Mouse (Mus musculus): Measurements from ENCODE around the gene Ddx27. TPM values are rescaled to one million over a fixed set of nuclear protein-coding genes. Genes with fewer than 3 reads are reported as not detected.
A peak's percentile ranks its signal among the peaks of the same experiment; 100 is the strongest.
"Not testable (repeated sequence)": the region's sequence is repeated elsewhere in the genome, so short reads cannot be mapped to it uniquely, and the experiment has no call there.

Gene Ddx27
- polyA plus RNA-seq, 1 experiment from 2014 or later: 37.3 TPM

DNA sequence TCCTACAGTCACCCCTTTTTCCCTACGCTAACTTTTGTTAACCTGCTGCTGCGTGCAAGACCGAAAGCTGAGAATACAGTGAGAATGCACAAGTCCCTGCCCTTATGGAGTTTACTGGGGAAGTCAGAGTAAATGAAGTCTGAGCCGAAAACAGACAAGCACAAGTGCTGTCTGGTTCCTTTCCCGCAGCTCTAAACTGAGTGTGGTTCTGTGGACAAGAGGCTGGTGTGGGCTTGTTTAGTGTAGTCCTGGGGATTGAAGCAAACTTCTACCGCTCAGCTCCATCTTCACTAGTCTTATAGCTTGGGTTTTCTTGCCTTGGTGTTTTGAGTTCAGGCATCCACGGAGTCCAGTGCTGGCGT, 18.5 kb upstream of the Ddx27 start:
- H3K9me3 ChIP-seq: no peaks in the 10 kb centered on the region
- peak overlapping the region; percentile 65 for H3K9ac ChIP-seq
- peak overlapping the region; percentile 95 for H3K4me3 ChIP-seq
- H3K27me3 ChIP-seq: no peaks in the 10 kb centered on the region
- ATAC-seq (ENCODE audit: low FRiP score): peak; percentile 29; the same call in 1 of the 2 replicates
- H3K27ac ChIP-seq: peak overlapping the region; percentile 97
- H3K4me1 ChIP-seq (replicated peaks): peaks cover 42% of the 10 kb centered on the region
- 42% methylated on average over 8 of the region's 8 CpGs for WGBS
- H3K36me3 ChIP-seq: no peaks in the 10 kb centered on the region
- H3K4me2 ChIP-seq: peak overlapping the region; percentile 92

DNA sequence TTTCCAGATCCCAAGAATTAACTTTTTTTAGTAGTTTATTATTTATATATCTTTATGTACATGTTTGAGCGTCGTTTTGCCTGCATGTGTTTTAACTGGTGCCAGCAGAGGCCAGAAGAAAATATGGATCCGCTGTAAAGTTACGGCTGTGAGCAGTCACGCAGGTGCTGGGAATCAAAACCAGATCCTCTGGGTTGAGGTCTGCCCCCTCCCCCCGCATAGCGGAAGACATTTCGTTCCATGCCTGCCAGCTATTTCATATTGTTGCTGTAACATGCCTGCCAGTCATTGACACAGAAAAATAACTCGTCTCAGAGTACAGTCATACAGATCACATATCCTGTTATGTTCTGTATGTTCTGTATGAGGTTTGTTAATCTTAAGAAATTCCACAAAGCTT, 13.5 kb upstream of the Ddx27 start:
- H3K4me3 ChIP-seq: no peak overlapping the region
- no peak overlapping the region for H3K9ac ChIP-seq
- 0 out of 2 replicates have a peak, but pooled peaks cover 1% of the 10 kb centered on the region for H3K27me3 ChIP-seq
- no peak for ATAC-seq (ENCODE audit: low FRiP score)
- 80% methylated on average over 9 of the region's 9 CpGs for WGBS
- H3K27ac ChIP-seq: no peak overlapping the region
- H3K4me2 ChIP-seq: no peak overlapping the region
- no peaks in the 10 kb centered on the region for H3K9me3 ChIP-seq
- peaks cover 4% of the 10 kb centered on the region for H3K4me1 ChIP-seq (replicated peaks)
- no peaks in the 10 kb centered on the region for H3K36me3 ChIP-seq

DNA sequence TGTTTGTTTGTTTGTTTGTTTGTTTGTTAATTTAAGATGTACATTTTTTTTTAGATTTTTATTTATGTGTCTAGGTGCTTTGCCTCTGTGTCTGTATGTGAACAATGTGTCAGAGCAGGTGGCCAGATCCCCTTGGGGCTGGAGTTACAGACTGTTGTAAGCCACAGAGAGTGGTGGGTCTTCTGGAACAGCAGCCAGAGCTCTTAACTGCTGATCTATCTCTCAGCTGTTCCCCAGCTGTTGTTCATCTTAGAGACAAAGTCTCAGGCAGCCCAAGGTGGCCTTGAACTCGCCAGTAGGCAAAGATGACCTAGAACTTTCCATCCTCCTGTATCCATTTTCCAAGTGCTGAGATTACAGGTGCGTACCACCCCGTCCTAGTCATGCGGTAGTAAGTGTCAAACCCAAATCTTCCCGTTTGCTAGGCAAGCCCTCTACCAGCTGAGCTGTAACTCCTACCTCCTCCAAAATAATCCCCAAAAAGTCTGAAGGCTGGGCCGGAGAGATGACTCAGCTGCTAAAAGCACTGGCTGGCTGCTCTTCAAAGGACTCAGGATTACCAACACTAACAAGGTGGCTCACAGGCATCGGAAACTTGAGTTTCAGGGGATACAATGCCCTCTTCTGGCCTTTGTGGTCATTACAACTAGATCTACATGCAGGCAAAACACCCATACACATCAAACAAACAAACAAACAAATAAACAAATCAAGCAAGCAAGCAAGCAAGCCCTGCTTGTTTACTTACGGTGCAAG, 10.7 kb upstream of the Ddx27 start:
- peaks cover 7% of the 10 kb centered on the region; the same call in 1 of the 2 replicates for H3K27me3 ChIP-seq
- 51% methylated on average over 8 of the region's 8 CpGs for WGBS

DNA sequence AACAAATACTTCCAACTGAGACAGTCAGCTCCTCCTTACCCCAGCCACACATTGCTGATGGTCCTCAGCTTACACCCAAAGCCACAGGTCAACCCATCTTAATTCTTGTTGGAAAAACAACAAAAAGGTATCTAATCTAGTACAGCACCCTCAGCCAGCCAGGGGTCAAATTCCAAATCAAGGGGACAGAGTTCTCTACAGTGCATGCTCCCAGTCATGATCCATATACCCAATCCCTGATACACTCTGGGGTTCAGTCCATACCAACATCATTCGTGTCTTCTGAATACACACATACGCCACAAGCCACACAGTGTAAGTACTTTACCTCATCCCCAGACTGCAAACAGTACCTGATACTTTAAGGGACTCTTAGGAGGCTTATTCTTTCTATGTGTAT, 8.6 kb upstream of the Ddx27 start:
- no peak for ATAC-seq (ENCODE audit: low FRiP score)
- Histone ChIP-seq H3K4me3 (no peak overlapping the region), H3K9me3 (no peaks in the 10 kb centered on the region), H3K4me1 (replicated peaks) (no peaks in the 10 kb centered on the region), H3K36me3 (no peaks in the 10 kb centered on the region), H3K27ac (no peak overlapping the region), H3K27me3 (peaks cover 12% of the 10 kb centered on the region; the same call in 1 of the 2 replicates), H3K9ac (no peak overlapping the region), H3K4me2 (no peak overlapping the region)
- WGBS: 93% methylated on average over 2 of the region's 2 CpGs

More for the DNA sequence above, 10.7 kb upstream of the Ddx27 start:
- Histone ChIP-seq H3K4me1 (replicated peaks) (no peaks in the 10 kb centered on the region), H3K27ac (no peak overlapping the region), H3K36me3 (no peaks in the 10 kb centered on the region), H3K4me2 (no peak overlapping the region), H3K9ac (no peak overlapping the region), H3K4me3 (no peak overlapping the region), H3K9me3 (no peaks in the 10 kb centered on the region)
- ATAC-seq (ENCODE audit: low FRiP score): no peak

DNA sequence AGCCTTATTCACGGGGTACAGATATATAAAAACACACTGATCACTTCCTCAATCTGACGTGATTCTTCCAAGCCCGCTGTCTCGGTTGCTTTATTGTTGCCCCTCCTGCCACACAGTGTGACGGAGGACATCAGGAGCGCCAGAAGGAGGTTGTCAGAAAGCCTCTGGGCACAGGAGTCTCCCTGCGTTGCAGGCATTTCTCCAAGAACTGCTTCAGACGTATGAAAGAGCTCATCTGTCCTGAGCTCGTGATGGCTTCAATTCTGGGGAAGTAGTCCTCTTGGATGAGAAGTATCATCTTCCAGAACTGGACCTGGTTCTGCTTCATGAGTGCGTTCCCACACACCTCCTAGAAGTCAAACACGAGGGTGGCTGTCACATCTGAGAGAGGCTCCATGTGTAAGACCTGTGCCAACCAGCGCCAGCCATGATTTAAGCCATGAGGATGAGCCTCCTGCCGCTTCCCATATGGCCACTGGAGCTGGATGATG, 7.9 kb upstream of the Ddx27 start:
- 77% methylated on average over 13 of the region's 13 CpGs for WGBS
- no peak overlapping the region for H3K27ac ChIP-seq
- no peak overlapping the region for H3K4me3 ChIP-seq
- no peaks in the 10 kb centered on the region for H3K36me3 ChIP-seq
- no peak for ATAC-seq (ENCODE audit: low FRiP score)
- no peaks in the 10 kb centered on the region for H3K4me1 ChIP-seq (replicated peaks)
- H3K9me3 ChIP-seq: no peaks in the 10 kb centered on the region
- no peak overlapping the region for H3K4me2 ChIP-seq
- peaks cover 12% of the 10 kb centered on the region; the same call in 1 of the 2 replicates for H3K27me3 ChIP-seq
- H3K9ac ChIP-seq: no peak overlapping the region

DNA sequence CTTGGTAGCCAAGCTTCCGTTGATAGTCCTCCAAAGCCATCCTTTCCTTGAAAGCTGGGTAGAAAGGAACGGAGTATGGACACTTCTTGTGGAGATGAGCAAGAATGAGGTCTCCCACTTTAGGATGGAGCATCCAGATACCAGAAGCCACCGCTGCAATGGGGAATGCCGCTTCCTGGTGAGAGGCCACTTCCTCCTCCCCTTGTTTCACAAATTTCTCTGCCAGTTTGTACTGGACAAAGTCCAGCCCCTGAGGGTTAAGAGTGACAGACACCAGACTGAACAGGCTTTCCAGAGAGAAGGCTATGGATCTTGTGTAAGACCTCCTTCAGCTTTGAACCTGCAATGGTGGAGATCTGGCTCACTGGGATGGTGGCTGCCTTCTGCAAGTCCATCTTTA, 7.4 kb upstream of the Ddx27 start:
- H3K9ac ChIP-seq; H3K4me3 ChIP-seq; H3K9me3 ChIP-seq; H3K36me3 ChIP-seq; ATAC-seq (ENCODE audit: low FRiP score); H3K4me2 ChIP-seq; H3K4me1 ChIP-seq (replicated peaks); H3K27ac ChIP-seq: not testable (repeated sequence)
- H3K27me3 ChIP-seq: peaks cover 12% of the 10 kb centered on the region; the same call in 1 of the 2 replicates
- 78% methylated on average over 4 of the region's 4 CpGs for WGBS

- H3K27ac ChIP-seq: no peak overlapping the region
- peaks cover 12% of the 10 kb centered on the region; the same call in 1 of the 2 replicates for H3K27me3 ChIP-seq
- no peaks in the 10 kb centered on the region for H3K36me3 ChIP-seq
- no peak overlapping the region for H3K9ac ChIP-seq
- H3K4me1 ChIP-seq (replicated peaks): peaks cover under 1% of the 10 kb centered on the region
- no peak overlapping the region for H3K4me2 ChIP-seq
- H3K4me3 ChIP-seq: no peak overlapping the region
- no peaks in the 10 kb centered on the region for H3K9me3 ChIP-seq
- 83% methylated on average over 4 of the region's 4 CpGs for WGBS
- ATAC-seq (ENCODE audit: low FRiP score): no peak
These were observed 5.5 kb upstream of the Ddx27 start for GRCm38 (mm10) chr2:167009483-167009882.

DNA sequence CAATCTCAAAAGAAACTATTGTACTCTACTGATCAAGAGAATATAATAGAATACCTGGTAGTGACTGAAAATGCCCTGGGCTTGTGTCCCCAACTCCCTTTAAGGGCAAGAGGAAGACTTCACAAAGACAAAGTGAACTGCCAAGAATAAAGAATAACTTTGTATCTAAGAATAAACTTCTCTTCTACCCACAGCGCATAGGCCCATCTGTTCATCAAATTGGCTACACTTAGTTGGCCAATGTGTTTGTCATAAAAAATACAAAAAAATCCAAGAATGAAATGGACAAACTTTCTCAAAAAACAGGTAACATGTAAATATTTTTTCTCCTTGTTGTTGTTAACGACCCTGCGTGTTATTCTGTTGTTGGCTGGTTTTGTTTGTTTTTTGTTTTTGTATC, 4.4 kb upstream of the Ddx27 start:
- ATAC-seq (ENCODE audit: low FRiP score): no peak
- Histone ChIP-seq H3K9ac (no peak overlapping the region), H3K4me2 (no peak overlapping the region), H3K27me3 (peaks cover 12% of the 10 kb centered on the region; the same call in 1 of the 2 replicates), H3K9me3 (no peaks in the 10 kb centered on the region), H3K36me3 (no peaks in the 10 kb centered on the region), H3K4me3 (no peak overlapping the region), H3K27ac (no peak overlapping the region), H3K4me1 (replicated peaks) (peaks cover 4% of the 10 kb centered on the region)
- 87% methylated on average over 3 of the region's 3 CpGs for WGBS

- H3K9ac ChIP-seq: peak overlapping the region; percentile 90
- 0% methylated on average over 21 of the region's 21 CpGs for WGBS
These were observed 357 bp downstream of the Ddx27 start for GRCm38 (mm10) chr2:167015382-167015718.

GRCm38 (mm10) chr2:167019396-167019795, 4.4 kb downstream of the Ddx27 start:
- H3K9me3 ChIP-seq: no peaks in the 10 kb centered on the region
- H3K9ac ChIP-seq: no peak overlapping the region
- H3K27me3 ChIP-seq: no peaks in the 10 kb centered on the region
- H3K4me3 ChIP-seq: no peak overlapping the region
- no peak overlapping the region for H3K27ac ChIP-seq
- H3K36me3 ChIP-seq: peaks cover 59% of the 10 kb centered on the region
- WGBS: 95% methylated on average over 10 of the region's 10 CpGs
- H3K4me2 ChIP-seq: no peak overlapping the region
- no peak for ATAC-seq (ENCODE audit: low FRiP score)
- peaks cover 18% of the 10 kb centered on the region for H3K4me1 ChIP-seq (replicated peaks)

More at GRCm38 (mm10) chr2:167015382-167015718, 357 bp downstream of the Ddx27 start:
- Histone ChIP-seq H3K9me3 (no peaks in the 10 kb centered on the region), H3K4me2 (peak overlapping the region; percentile 95), H3K27me3 (0 out of 2 replicates have a peak, but pooled peaks cover under 1% of the 10 kb centered on the region), H3K27ac (peak overlapping the region; percentile 26; the same call in 1 of the 2 replicates), H3K36me3 (peaks cover 25% of the 10 kb centered on the region), H3K4me3 (peak overlapping the region; percentile 93), H3K4me1 (replicated peaks) (peaks cover 18% of the 10 kb centered on the region)
- ATAC-seq (ENCODE audit: low FRiP score): peak; percentile 75; the same call in 1 of the 2 replicates

GRCm38 (mm10) chr2:167028553-167028952, 13.6 kb downstream of the Ddx27 start:
- no peaks in the 10 kb centered on the region for H3K4me1 ChIP-seq (replicated peaks)
- H3K9ac ChIP-seq: no peak overlapping the region
- 95% methylated on average over 7 of the region's 7 CpGs for WGBS
- peaks cover 92% of the 10 kb centered on the region for H3K36me3 ChIP-seq
- no peaks in the 10 kb centered on the region for H3K9me3 ChIP-seq
- H3K4me3 ChIP-seq: no peak overlapping the region
- no peak overlapping the region for H3K4me2 ChIP-seq
- no peaks in the 10 kb centered on the region for H3K27me3 ChIP-seq
- no peak overlapping the region for H3K27ac ChIP-seq
- ATAC-seq (ENCODE audit: low FRiP score): no peak

- 91% methylated on average over 4 of the region's 4 CpGs for WGBS
- H3K27ac ChIP-seq: no peak overlapping the region
- H3K9me3 ChIP-seq: no peaks in the 10 kb centered on the region
- H3K9ac ChIP-seq: no peak overlapping the region
- no peak overlapping the region for H3K4me2 ChIP-seq
- no peak overlapping the region for H3K4me3 ChIP-seq
- no peaks in the 10 kb centered on the region for H3K27me3 ChIP-seq
- no peak for ATAC-seq (ENCODE audit: low FRiP score)
- no peaks in the 10 kb centered on the region for H3K4me1 ChIP-seq (replicated peaks)
- peaks cover 95% of the 10 kb centered on the region for H3K36me3 ChIP-seq
These were observed 15.5 kb downstream of the Ddx27 start for GRCm38 (mm10) chr2:167030507-167030906.

GRCm38 (mm10) chr2:167037710-167038109, 22.7 kb downstream of the Ddx27 start:
- H3K9me3 ChIP-seq: no peaks in the 10 kb centered on the region
- no peak for ATAC-seq (ENCODE audit: low FRiP score)
- 95% methylated on average over 12 of the region's 12 CpGs for WGBS

More at GRCm38 (mm10) chr2:167037710-167038109, 22.7 kb downstream of the Ddx27 start:
- Histone ChIP-seq H3K4me1 (replicated peaks) (no peaks in the 10 kb centered on the region), H3K4me2 (no peak overlapping the region), H3K27me3 (no peaks in the 10 kb centered on the region), H3K27ac (no peak overlapping the region), H3K9ac (no peak overlapping the region), H3K36me3 (peaks cover 99% of the 10 kb centered on the region), H3K4me3 (no peak overlapping the region)
